Mouse (Mus musculus) CH12.LX (cell line): Measurements from ENCODE around the gene Dleu7.

Experiments used
- EP300 ChIP-seq: IDR thresholded peaks from 2 replicates; pipeline ENCODE4 v1.6.1; 2011; ENCODE audit warnings: low read length, improper control_type of control experiment
- POLR2A ChIP-seq: IDR thresholded peaks from 2 replicates; pipeline ENCODE4 v1.6.1; 2011; ENCODE audit warnings: low read depth, mild to moderate bottlenecking, improper control_type of control experiment, low read length

GRCm38 (mm10) chr14:62256066-62256465 is 36.8 kb downstream of the Dleu7 start:
- TF ChIP-seq POLR2A (no peak), EP300 (no peak)
